Mouse (Mus musculus) heart, postnatal 10 days (tissue): ENCODE data around the gene Gm7534. TPM values are rescaled to one million over a fixed set of nuclear protein-coding genes. Genes with fewer than 3 reads are reported as not detected.

Experiments used
- DNase-seq, 2 experiments: peaks; one replicate each; pipeline ENCODE4 v3.0.0; 2021
- intact Hi-C: fragments of 180-260 bp; cut with DNase I; formaldehyde crosslinking; loops from one replicate; pipeline ENCODE4 v1.15.1; 2025
- total RNA-seq, 2 experiments: library from RNA; stranded (reverse); gene quantifications; 2 replicates each; pipeline ENCODE4 v1.2.3; 2021

The Gm7534 gene
- total RNA-seq, result not detected

GRCm38 (mm10) chr4:134202904-134203303 is at the start of gene Gm7534:
TSS of gene Gm7534 (minus strand) at chr4:134203004.
- no peak for DNase-seq
- intact Hi-C loops, result no loop called here

GRCm38 (mm10) chr4:134252131-134252910 is 49.5 kb upstream of the Gm7534 start:
- intact Hi-C loops, result no loop called here
- DNase-seq, result no peak

GRCm38 (mm10) chr4:134251241-134252130 is 48.7 kb upstream of the Gm7534 start:
- DNase-seq, result peak in 1 of 2 experiments; percentile 55
- intact Hi-C loops, result no loop called here

- DNase-seq, result no peak
- intact Hi-C loops, result no loop called here
Observed at GRCm38 (mm10) chr4:134250930-134251240, 48.1 kb upstream of the Gm7534 start.

GRCm38 (mm10) chr4:134250116-134250929 is 47.5 kb upstream of the Gm7534 start:
- no peak for DNase-seq
- intact Hi-C loops, result no loop called here

- intact Hi-C loops, result loop anchor here (1.0 to 5.0 kb wide), 3 partner anchors 19 to 138 kb away; partner anchors contain the start of gene Pdik1l
- peak; percentile 85 to 89 for DNase-seq
Observed at GRCm38 (mm10) chr4:134249651-134250050, 46.8 kb upstream of the Gm7534 start.

- no peak for DNase-seq
- intact Hi-C loops, result loop anchor here (5.0 kb wide), 1 partner anchor 141 kb away; no protein-coding TSS in a partner anchor
Observed at GRCm38 (mm10) chr4:134246719-134247258, 44.0 kb upstream of the Gm7534 start, which contains the start of gene Gm30191. TSS of gene Gm30191 (plus strand) at chr4:134246935.

- intact Hi-C loops, result loop anchor here (5.0 kb wide), 1 partner anchor 141 kb away; no protein-coding TSS in a partner anchor
- DNase-seq, result no peak
Observed at GRCm38 (mm10) chr4:134246256-134246655, 43.5 kb upstream of the Gm7534 start.

- intact Hi-C loops, result loop anchor here (5.0 kb wide), 1 partner anchor 142 kb away; no protein-coding TSS in a partner anchor
- peak; percentile 95 to 98 for DNase-seq
Observed at GRCm38 (mm10) chr4:134245148-134245843, 42.5 kb upstream of the Gm7534 start, which contains the start of gene Zfp593. TSS of gene Zfp593 (minus strand) at chr4:134245592.

- no peak for DNase-seq
- intact Hi-C loops, result no loop called here
Observed at GRCm38 (mm10) chr4:134243516-134244250, 40.9 kb upstream of the Gm7534 start, which contains the start of gene E130218I03Rik. TSS of gene E130218I03Rik (plus strand) at chr4:134243662.

- DNase-seq, result no peak
- intact Hi-C loops, result loop anchor here (2.0 kb wide), 1 partner anchor 52 kb away; the partner anchor contains the start of gene Cep85
Observed at GRCm38 (mm10) chr4:134238686-134239085, 35.9 kb upstream of the Gm7534 start.

GRCm38 (mm10) chr4:134238279-134238651 is 35.5 kb upstream of the Gm7534 start, which contains the start of gene Cnksr1:
TSS of gene Cnksr1 (minus strand) at chr4:134238399.
- intact Hi-C loops, result loop anchor here (2.0 kb wide), 1 partner anchor 51 kb away; the partner anchor contains the start of gene Cep85
- DNase-seq, result peak; percentile 84

GRCm38 (mm10) chr4:134237582-134238278 is 34.9 kb upstream of the Gm7534 start:
- intact Hi-C loops, result loop anchor here (2.0 kb wide), 1 partner anchor 51 kb away; the partner anchor contains the start of gene Cep85
- DNase-seq, result no peak

- peak in 1 of 2 experiments; percentile 64 for DNase-seq
- intact Hi-C loops, result no loop called here
Observed at GRCm38 (mm10) chr4:134234876-134235275, 32.1 kb upstream of the Gm7534 start.

GRCm38 (mm10) chr4:134230431-134230830 is 27.6 kb upstream of the Gm7534 start:
- intact Hi-C loops, result no loop called here
- no peak for DNase-seq

GRCm38 (mm10) chr4:134227194-134227593 is 24.4 kb upstream of the Gm7534 start, which contains the start of gene Catsper4:
TSS of gene Catsper4 (minus strand) at chr4:134227383.
- intact Hi-C loops, result no loop called here
- no peak for DNase-seq

GRCm38 (mm10) chr4:134222793-134223600 is 20.2 kb upstream of the Gm7534 start:
- intact Hi-C loops, result no loop called here
- DNase-seq, result no peak
